Mouse (Mus musculus) left cerebral cortex, adult 2 months (tissue): Measurements from ENCODE around the gene Smdt1. TPM values are rescaled to one million over a fixed set of nuclear protein-coding genes. Genes with fewer than 3 reads are reported as not detected.
A peak's percentile ranks its signal among the peaks of the same experiment; 100 is the strongest.
"Not testable (repeated sequence)": the region's sequence is repeated elsewhere in the genome, so short reads cannot be mapped to it uniquely, and the experiment has no call there.

Experiments
- DNase-seq, 2 experiments: peaks; one replicate each; pipeline ENCODE4 v3.0.0; 2021 to 2022; ENCODE audit warnings: low spot score in 2 of 2, mixed read lengths in 1 of 2; ENCODE audit errors: extremely low spot score in 1 of 2
- H3K27ac ChIP-seq: fragments of 200-600 bp; 2 replicates; pipeline ENCODE4 v1.8.1; 2022
- H3K4me3 ChIP-seq: fragments of 200-600 bp; 2 replicates; pipeline ENCODE4 v1.8.1; 2022
- CTCF ChIP-seq: fragments of 200-600 bp; IDR thresholded peaks from 2 replicates; pipeline ENCODE4 v1.8.1; 2022; ENCODE audit warnings: antibody characterized with exemption, mild to moderate bottlenecking, moderate library complexity
- intact Hi-C: fragments of 180-260 bp; cut with DNase I; formaldehyde crosslinking; loops from one replicate; pipeline ENCODE4 v1.15.1; 2025
- total RNA-seq, 2 experiments: library from RNA; stranded (reverse); gene quantifications; 2 replicates each; pipeline ENCODE4 v1.2.3; 2021

Gene Smdt1
- total RNA-seq, 2 experiments from 2014 or later = 137 to 141 TPM

DNA sequence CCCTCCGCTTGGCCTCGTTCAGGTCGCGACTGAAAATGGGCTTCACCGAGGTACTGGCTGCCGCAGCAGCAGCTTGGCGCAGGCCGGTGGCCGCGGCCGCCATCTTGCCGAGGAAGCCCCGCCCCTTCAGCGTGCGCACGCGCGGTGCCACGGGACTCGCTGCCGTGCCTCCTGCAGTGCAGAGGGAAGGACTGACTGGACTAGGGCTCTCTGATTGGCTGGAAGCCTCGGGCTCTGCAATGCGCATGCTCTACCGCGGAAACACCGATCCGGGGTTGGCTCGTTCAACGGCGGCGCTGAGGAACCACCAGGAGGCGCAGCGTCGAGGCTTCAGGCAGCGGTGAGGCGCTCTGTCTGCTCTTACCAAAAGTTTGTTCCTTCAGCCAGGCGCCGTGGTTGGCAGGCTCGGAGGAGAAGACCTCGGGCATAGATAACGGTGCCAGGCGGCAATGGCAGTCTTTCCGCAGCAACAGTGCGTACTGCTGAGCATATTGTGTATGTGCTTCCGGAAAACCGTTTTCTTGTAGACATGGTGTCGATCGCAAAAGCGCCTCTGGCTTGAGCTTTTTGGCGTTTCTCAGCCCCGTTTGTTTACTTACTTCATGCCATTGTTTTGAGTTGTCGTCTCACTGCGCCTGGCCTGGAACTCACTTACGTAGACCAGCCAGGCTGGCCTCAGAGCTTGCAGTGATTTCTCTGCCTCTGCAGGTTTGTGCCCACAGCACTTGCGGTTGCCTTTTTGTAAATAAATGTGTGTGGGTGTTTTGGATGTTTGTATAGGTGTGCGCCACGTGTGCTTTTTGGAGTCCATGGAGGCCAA, 15.6 kb downstream of the Smdt1 start, which contains the start of gene Ndufa6:
Ndufa6 (minus strand) TSS at position 197 of the 820 bp plus-strand sequence.
- H3K27ac ChIP-seq = peak within 1 kb of the TSS; percentile 98
- intact Hi-C loops = loop anchor here (1.0 to 2.0 kb wide), 2 partner anchors 24 to 63 kb away; no protein-coding TSS in a partner anchor
- H3K4me3 ChIP-seq = peak within 1 kb of the TSS; percentile 70
- TF ChIP-seq CTCF = peak; percentile 96
- DNase-seq = peak; percentile 96 to 97

DNA sequence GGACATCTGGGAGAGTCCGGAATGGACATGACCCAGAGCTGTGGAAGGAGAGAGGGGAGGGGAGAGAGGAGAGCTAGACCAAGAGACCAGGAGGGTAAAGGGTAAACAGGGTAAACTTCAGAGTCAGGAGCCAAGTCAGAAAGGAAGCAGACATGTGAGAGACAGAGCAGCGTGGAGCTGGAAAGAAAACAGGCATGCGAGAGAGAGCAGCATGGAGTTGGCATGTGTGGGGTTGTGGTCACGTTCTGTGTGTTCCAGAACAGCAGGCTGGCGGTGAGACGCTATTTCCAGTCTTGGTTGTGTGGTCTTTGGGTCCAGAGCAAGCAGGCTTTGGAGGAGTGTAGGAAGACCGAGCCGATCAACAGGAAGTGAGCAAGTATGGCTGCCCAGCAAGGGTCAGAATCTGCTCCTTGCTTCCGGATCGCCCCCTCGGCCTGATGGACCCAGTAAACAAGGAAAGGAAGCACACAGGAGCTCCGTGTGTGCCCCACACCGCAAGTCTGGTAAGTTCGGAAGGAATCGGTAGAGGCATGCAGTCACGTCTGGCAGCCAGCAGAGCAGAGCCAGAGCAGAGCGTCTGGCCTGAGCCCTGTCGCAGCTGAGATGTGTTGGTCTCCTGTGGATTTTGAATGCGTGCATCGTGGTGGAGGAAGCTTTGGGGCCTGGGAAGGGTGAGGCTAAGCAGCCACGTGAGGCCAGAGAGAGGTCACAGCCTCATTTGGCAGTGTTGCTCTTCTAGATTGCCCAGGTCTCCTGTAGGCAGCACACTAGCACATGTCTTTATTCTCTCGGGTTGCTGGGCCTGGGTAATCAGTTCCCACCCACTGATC, 19.9 kb downstream of the Smdt1 start:
- no peak overlapping the region for H3K27ac ChIP-seq
- no peak for TF ChIP-seq CTCF

GRCm38 (mm10) chr15:82361459-82362018, 22.8 kb downstream of the Smdt1 start:
- intact Hi-C loops = no loop called here
- Histone ChIP-seq H3K27ac (no peak overlapping the region), H3K4me3 (no peak overlapping the region)
- peak; percentile 23 for TF ChIP-seq CTCF
- no peak for DNase-seq

More for the DNA sequence above, 19.9 kb downstream of the Smdt1 start:
- H3K4me3 ChIP-seq = no peak overlapping the region
- no peak for DNase-seq
- intact Hi-C loops = no loop called here

DNA sequence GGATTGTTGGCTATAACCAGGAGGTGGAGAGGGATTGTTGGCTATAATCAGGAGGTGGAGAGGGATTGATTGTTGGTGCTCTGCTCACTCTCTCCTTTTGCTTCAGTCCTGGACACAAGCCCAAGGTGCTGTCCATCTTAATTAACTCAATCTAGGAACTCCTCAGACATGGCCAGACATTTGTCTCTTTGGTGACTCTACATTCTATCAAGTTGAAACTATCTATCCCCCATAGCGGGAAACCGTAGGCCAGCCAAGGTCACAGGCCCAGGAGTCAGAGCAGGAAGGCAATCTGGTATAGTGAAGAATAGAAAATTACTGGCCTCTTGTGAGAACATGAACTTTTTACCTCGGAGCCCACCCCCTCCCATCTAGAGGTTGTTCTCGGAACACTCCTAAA, 23.5 kb downstream of the Smdt1 start:
- no peak for TF ChIP-seq CTCF
- intact Hi-C loops = no loop called here
- H3K27ac ChIP-seq = no peak overlapping the region
- H3K4me3 ChIP-seq = no peak overlapping the region
- no peak for DNase-seq

DNA sequence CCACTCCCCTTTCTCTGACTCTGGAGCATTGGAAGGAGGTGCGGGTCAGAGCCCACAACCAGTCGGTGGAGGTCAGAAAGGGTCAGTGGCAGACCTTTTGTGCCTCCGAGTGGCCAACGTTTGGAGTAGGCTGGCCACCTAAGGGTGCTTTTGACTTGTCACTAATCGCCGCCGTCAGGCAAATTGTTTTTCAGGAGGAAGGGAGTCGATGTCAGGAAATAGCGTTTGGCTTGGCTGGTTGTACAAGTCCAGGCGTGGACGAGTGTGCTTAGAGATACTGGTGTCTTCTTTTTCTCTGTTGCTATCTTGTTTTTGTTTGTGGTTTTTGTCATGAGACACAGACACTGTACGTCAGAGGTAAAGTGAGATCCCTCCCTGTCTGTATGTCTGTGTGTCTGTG, 25.0 kb downstream of the Smdt1 start:
- intact Hi-C loops, H3K27ac ChIP-seq, DNase-seq, H3K4me3 ChIP-seq: not testable (repeated sequence)

- intact Hi-C loops, DNase-seq, H3K4me3 ChIP-seq, H3K27ac ChIP-seq: not testable (repeated sequence)
These were observed 25.8 kb downstream of the Smdt1 start for GRCm38 (mm10) chr15:82364561-82364960.

GRCm38 (mm10) chr15:82368146-82368545, 29.4 kb downstream of the Smdt1 start:
- Histone ChIP-seq H3K27ac (no peak overlapping the region), H3K4me3 (no peak overlapping the region)
- TF ChIP-seq CTCF = no peak
- intact Hi-C loops = no loop called here
- DNase-seq = no peak

GRCm38 (mm10) chr15:82368851-82369250, 30.1 kb downstream of the Smdt1 start:
- Histone ChIP-seq H3K4me3 (no peak overlapping the region), H3K27ac (no peak overlapping the region)
- intact Hi-C loops = no loop called here
- TF ChIP-seq CTCF = no peak
- DNase-seq = no peak

DNA sequence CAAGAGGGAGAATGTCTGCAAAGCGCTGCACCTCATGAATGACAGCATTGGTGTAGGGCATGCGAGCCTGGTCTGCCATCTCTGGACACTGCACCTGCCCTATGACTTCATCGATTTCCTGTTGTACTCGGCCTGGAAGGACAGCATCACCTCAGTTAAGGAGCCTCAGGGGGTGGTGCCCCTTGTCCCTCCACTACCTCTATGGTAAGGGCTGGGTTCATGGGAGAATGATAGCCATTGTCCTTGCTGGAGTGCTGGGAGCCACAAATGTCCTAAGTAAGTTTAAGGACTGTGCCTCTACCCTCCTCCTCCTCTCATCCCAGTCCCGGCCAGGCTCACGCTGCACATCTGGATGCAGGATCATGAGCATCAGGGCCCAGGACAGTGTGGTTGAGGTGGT, 33.7 kb downstream of the Smdt1 start:
- H3K27ac ChIP-seq = no peak overlapping the region
- TF ChIP-seq CTCF = no peak
- intact Hi-C loops = no loop called here
- no peak overlapping the region for H3K4me3 ChIP-seq
- no peak for DNase-seq

GRCm38 (mm10) chr15:82372991-82373390, 34.2 kb downstream of the Smdt1 start:
- Histone ChIP-seq H3K4me3 (no peak overlapping the region), H3K27ac (no peak overlapping the region)
- no peak for TF ChIP-seq CTCF
- no peak for DNase-seq
- intact Hi-C loops = no loop called here

DNA sequence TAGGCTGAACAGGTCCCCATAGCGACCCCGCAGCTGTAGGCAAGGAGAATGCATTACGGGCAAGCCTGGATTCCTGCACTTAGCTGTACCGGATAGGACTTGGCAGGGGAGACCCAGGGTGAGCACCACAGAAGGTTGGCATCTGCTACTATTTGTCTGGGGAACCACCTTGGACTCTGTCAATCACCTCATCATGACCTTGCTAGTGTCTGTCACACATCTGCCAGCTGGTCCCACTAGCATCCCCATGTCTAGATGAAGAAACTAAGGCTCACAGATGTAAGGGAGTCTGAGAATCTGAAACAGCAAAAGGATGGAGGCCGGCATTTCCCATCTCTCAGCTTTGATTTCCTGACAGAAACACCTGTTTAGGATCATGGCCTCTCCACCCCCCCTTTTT, 35.7 kb downstream of the Smdt1 start:
- intact Hi-C loops = no loop called here

GRCm38 (mm10) chr15:82375855-82376254, 37.1 kb downstream of the Smdt1 start:
- no peak overlapping the region; the same call in 1 of the 2 replicates for H3K27ac ChIP-seq
- DNase-seq = no peak
- intact Hi-C loops = no loop called here
- no peak overlapping the region for H3K4me3 ChIP-seq
- no peak for TF ChIP-seq CTCF

More for the DNA sequence above, 35.7 kb downstream of the Smdt1 start:
- TF ChIP-seq CTCF = no peak
- Histone ChIP-seq H3K4me3 (no peak overlapping the region), H3K27ac (no peak overlapping the region)
- DNase-seq = no peak
